Mouse (Mus musculus): ENCODE results near the gene Prcd. TPM values are rescaled to one million over a fixed set of nuclear protein-coding genes. Genes with fewer than 3 reads are reported as not detected.

The Prcd gene
- polyA plus RNA-seq, 1 experiment from 2014 or later = 1.6 TPM

GRCm38 (mm10) chr11:116644225-116645112, 8.9 kb upstream of the Prcd start:
- H3K4me3 ChIP-seq (replicated peaks; ENCODE audit: low read depth, low read length) = no peak overlapping the region
- H3K9me3 ChIP-seq (ENCODE audit: control insufficient read depth, low read length) = no peaks in the 10 kb centered on the region
- no peak overlapping the region; the same call in 1 of the 2 replicates for H3K27ac ChIP-seq (replicated peaks; ENCODE audit: low read depth, low read length)
- H3K36me3 ChIP-seq (ENCODE audit: control insufficient read depth, insufficient read depth, low read length) = 0 out of 2 replicates have a peak, but pooled peaks cover 2% of the 10 kb centered on the region
- peaks cover 11% of the 10 kb centered on the region for H3K4me1 ChIP-seq (ENCODE audit: control insufficient read depth, insufficient read depth, low read length)
- H3K9ac ChIP-seq (replicated peaks; ENCODE audit: low read length) = 0 out of 2 replicates have a peak overlapping the region, but pooled peaks have one; percentile 44
- H3K27me3 ChIP-seq (ENCODE audit: control insufficient read depth, insufficient read depth, low read length) = no peaks in the 10 kb centered on the region
- peak overlapping the region; percentile 53 for H3K4me2 ChIP-seq (ENCODE audit: low read length)
- ATAC-seq (ENCODE audit: low FRiP score, low TSS enrichment) (no peak), DNase-seq (peak; percentile 55)
- 44% methylated on average over 21 of the region's 21 CpGs for WGBS

DNA sequence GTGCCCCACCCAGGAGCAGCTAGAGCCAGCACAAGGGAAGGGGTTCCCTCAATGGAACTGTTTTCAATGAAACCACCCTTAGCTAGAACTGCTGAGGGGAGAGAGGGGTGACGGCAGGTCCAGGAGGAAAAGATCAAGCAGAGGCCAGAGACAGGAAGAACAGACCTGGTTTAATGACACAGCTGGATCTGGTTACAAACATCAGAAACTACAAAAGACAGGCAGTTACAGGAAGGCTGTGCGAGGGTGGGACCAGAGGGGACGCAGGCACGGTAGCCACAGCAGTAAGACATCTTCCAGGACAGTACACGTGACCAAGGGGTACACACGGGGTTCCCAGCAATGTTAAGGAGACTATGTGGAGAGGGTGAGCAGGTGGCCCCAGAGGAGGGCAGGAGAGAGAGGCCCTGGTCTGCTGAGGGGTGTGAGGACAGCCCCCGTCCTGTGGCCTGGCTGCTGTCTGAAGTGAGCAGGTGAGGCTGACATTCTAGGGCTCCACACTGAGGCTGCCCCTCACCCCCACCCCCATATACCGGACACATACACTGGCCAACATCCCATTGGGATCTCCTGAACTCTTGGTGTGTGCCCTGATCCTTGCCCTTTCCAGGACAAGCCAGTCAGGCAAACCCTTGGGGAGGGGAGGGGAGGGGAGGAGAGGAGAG, 7.8 kb upstream of the Prcd start:
- DNase-seq (no peak), ATAC-seq (ENCODE audit: low FRiP score, low TSS enrichment) (no peak)
- Histone ChIP-seq H3K36me3 (ENCODE audit: control insufficient read depth, insufficient read depth, low read length) (0 out of 2 replicates have a peak, but pooled peaks cover 5% of the 10 kb centered on the region), H3K27me3 (ENCODE audit: control insufficient read depth, insufficient read depth, low read length) (no peaks in the 10 kb centered on the region), H3K4me3 (replicated peaks; ENCODE audit: low read depth, low read length) (no peak overlapping the region), H3K27ac (replicated peaks; ENCODE audit: low read depth, low read length) (no peak overlapping the region), H3K4me1 (ENCODE audit: control insufficient read depth, insufficient read depth, low read length) (peaks cover 11% of the 10 kb centered on the region), H3K9me3 (ENCODE audit: control insufficient read depth, low read length) (no peaks in the 10 kb centered on the region), H3K9ac (replicated peaks; ENCODE audit: low read length) (no peak overlapping the region), H3K4me2 (ENCODE audit: low read length) (no peak overlapping the region)
- 68% methylated on average over 8 of the region's 8 CpGs for WGBS

DNA sequence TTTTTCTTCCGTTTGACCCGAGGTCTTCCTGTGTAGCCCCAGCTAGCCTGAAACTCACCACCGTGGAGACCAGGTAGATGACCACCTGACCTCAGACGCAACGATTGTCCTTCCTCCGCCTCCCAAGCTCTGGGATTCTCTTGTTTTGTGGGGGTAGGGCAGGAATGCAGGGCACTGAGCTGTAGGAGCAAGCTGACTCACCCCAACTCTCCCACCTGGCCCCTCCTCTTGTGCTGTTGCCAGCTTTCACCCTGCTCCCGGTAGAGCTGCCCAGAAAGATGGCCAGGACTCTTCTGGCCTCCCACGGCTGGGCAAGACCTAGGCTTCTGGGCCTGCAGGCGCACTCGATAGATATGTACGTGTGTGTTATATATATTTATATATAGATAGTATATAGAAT, 7.2 kb upstream of the Prcd start:
- H3K9ac ChIP-seq (replicated peaks; ENCODE audit: low read length) = no peak overlapping the region
- DNase-seq (no peak), ATAC-seq (ENCODE audit: low FRiP score, low TSS enrichment) (no peak)
- peaks cover 11% of the 10 kb centered on the region for H3K4me1 ChIP-seq (ENCODE audit: control insufficient read depth, insufficient read depth, low read length)
- WGBS = 81% methylated on average over 11 of the region's 11 CpGs
- no peaks in the 10 kb centered on the region for H3K27me3 ChIP-seq (ENCODE audit: control insufficient read depth, insufficient read depth, low read length)
- H3K27ac ChIP-seq (replicated peaks; ENCODE audit: low read depth, low read length) = no peak overlapping the region
- H3K9me3 ChIP-seq (ENCODE audit: control insufficient read depth, low read length) = no peaks in the 10 kb centered on the region
- H3K4me2 ChIP-seq (ENCODE audit: low read length) = no peak overlapping the region
- H3K36me3 ChIP-seq (ENCODE audit: control insufficient read depth, insufficient read depth, low read length) = 0 out of 2 replicates have a peak, but pooled peaks cover 5% of the 10 kb centered on the region
- H3K4me3 ChIP-seq (replicated peaks; ENCODE audit: low read depth, low read length) = no peak overlapping the region

DNA sequence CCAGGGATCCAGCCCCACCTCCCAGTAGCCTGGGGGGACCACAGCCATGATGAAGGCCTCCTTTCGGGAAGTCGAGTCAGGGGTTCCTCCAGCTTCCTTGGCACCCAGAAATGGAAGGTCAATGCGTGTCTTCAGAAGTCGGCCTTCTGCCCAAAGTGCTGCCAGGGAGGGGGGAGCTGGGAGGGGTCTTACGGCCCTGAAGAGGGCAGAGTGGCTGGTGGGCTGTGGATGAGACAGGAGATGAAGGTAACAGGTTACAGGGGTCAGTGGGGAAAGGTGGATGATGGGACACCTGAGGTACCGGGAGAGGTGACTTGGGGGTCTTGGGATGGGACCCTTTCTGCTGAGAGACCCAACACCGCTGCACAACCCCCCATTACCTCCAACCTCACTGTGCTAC, 6.6 kb upstream of the Prcd start:
- ATAC-seq (ENCODE audit: low FRiP score, low TSS enrichment) = no peak
- peaks cover 11% of the 10 kb centered on the region for H3K4me1 ChIP-seq (ENCODE audit: control insufficient read depth, insufficient read depth, low read length)
- H3K27ac ChIP-seq (replicated peaks; ENCODE audit: low read depth, low read length) = no peak overlapping the region
- H3K4me3 ChIP-seq (replicated peaks; ENCODE audit: low read depth, low read length) = no peak overlapping the region
- no peak for DNase-seq
- no peaks in the 10 kb centered on the region for H3K27me3 ChIP-seq (ENCODE audit: control insufficient read depth, insufficient read depth, low read length)
- no peak overlapping the region for H3K4me2 ChIP-seq (ENCODE audit: low read length)
- 0 out of 2 replicates have a peak, but pooled peaks cover 5% of the 10 kb centered on the region for H3K36me3 ChIP-seq (ENCODE audit: control insufficient read depth, insufficient read depth, low read length)
- H3K9ac ChIP-seq (replicated peaks; ENCODE audit: low read length) = no peak overlapping the region
- H3K9me3 ChIP-seq (ENCODE audit: control insufficient read depth, low read length) = no peaks in the 10 kb centered on the region
- 85% methylated on average over 7 of the region's 7 CpGs for WGBS

DNA sequence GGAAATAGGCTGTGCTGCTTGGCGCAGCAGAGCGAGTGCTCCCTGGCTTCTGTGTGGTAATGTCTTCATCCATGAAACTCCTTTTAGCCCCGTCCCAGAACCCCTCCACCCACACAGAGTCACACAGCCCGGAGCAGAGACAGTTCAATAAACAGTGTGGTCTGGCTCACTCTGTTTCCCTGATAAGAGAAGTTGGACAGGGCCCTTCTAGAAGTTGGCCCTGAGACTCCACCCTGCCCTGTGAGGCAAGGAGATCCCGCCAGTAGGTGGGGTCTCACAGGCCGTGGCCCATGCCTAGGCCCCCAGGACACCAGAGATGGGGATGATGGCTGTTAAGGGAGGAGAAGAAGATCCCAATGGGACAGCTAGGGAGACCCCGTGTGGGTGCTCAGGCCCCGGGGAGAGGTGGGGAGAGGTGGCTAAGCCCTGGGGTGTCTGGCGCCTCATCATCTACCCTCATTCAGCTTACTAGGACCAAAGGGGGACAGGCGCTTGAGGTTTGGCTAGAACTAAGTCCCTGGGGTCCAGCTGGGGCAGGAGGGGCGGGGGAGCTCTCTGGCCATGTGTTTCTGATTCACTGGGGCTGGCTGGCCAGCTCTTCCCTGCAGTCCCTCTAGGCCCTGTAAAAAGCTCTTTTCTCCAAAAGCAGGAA, 5.9 kb upstream of the Prcd start:
- Histone ChIP-seq H3K4me3 (replicated peaks; ENCODE audit: low read depth, low read length) (no peak overlapping the region), H3K36me3 (ENCODE audit: control insufficient read depth, insufficient read depth, low read length) (0 out of 2 replicates have a peak, but pooled peaks cover 5% of the 10 kb centered on the region), H3K27me3 (ENCODE audit: control insufficient read depth, insufficient read depth, low read length) (peaks cover 3% of the 10 kb centered on the region; the same call in 1 of the 2 replicates), H3K9me3 (ENCODE audit: control insufficient read depth, low read length) (no peaks in the 10 kb centered on the region), H3K4me2 (ENCODE audit: low read length) (no peak overlapping the region), H3K9ac (replicated peaks; ENCODE audit: low read length) (no peak overlapping the region), H3K4me1 (ENCODE audit: control insufficient read depth, insufficient read depth, low read length) (peaks cover 11% of the 10 kb centered on the region), H3K27ac (replicated peaks; ENCODE audit: low read depth, low read length) (no peak overlapping the region)
- DNase-seq = no peak
- WGBS = 65% methylated on average over 11 of the region's 11 CpGs
- no peak for ATAC-seq (ENCODE audit: low FRiP score, low TSS enrichment)

- 65% methylated on average over 18 of the region's 18 CpGs for WGBS
- Histone ChIP-seq H3K27ac (replicated peaks; ENCODE audit: low read depth, low read length) (no peak overlapping the region), H3K4me2 (ENCODE audit: low read length) (no peak overlapping the region), H3K36me3 (ENCODE audit: control insufficient read depth, insufficient read depth, low read length) (0 out of 2 replicates have a peak, but pooled peaks cover 5% of the 10 kb centered on the region), H3K9me3 (ENCODE audit: control insufficient read depth, low read length) (no peaks in the 10 kb centered on the region), H3K27me3 (ENCODE audit: control insufficient read depth, insufficient read depth, low read length) (peaks cover 8% of the 10 kb centered on the region; the same call in 1 of the 2 replicates), H3K4me1 (ENCODE audit: control insufficient read depth, insufficient read depth, low read length) (peaks cover 17% of the 10 kb centered on the region), H3K4me3 (replicated peaks; ENCODE audit: low read depth, low read length) (no peak overlapping the region), H3K9ac (replicated peaks; ENCODE audit: low read length) (no peak overlapping the region)
- ATAC-seq (ENCODE audit: low FRiP score, low TSS enrichment) (no peak), DNase-seq (no peak)
Measured at GRCm38 (mm10) chr11:116648213-116648921, 5.0 kb upstream of the Prcd start.

GRCm38 (mm10) chr11:116648976-116649375, 4.4 kb upstream of the Prcd start:
- H3K4me1 ChIP-seq (ENCODE audit: control insufficient read depth, insufficient read depth, low read length) = peaks cover 12% of the 10 kb centered on the region
- H3K36me3 ChIP-seq (ENCODE audit: control insufficient read depth, insufficient read depth, low read length) = 0 out of 2 replicates have a peak, but pooled peaks cover 5% of the 10 kb centered on the region
- H3K9ac ChIP-seq (replicated peaks; ENCODE audit: low read length) = no peak overlapping the region
- ATAC-seq (ENCODE audit: low FRiP score, low TSS enrichment) (no peak), DNase-seq (no peak)
- no peak overlapping the region for H3K27ac ChIP-seq (replicated peaks; ENCODE audit: low read depth, low read length)
- no peak overlapping the region for H3K4me2 ChIP-seq (ENCODE audit: low read length)
- peaks cover 8% of the 10 kb centered on the region; the same call in 1 of the 2 replicates for H3K27me3 ChIP-seq (ENCODE audit: control insufficient read depth, insufficient read depth, low read length)
- no peaks in the 10 kb centered on the region for H3K9me3 ChIP-seq (ENCODE audit: control insufficient read depth, low read length)
- 72% methylated on average over 10 of the region's 10 CpGs for WGBS
- H3K4me3 ChIP-seq (replicated peaks; ENCODE audit: low read depth, low read length) = no peak overlapping the region

Data from midbrain, embryonic 14.5 days (tissue).